Mouse (Mus musculus) intestine, postnatal 0 days (tissue): Measurements from ENCODE around the gene Stip1. TPM values are rescaled to one million over a fixed set of nuclear protein-coding genes. Genes with fewer than 3 reads are reported as not detected.

Source experiments
- ATAC-seq: fragments of 200-750 bp; cut with Nextera tagmentation; 2 replicates; pipeline ENCODE4 v1.8.0; 2017; ENCODE audit warnings: mild to moderate bottlenecking, moderate TSS enrichment, moderate library complexity
- H3K27ac ChIP-seq: fragments of 300-500 bp; sonication (generic); 2 replicates; pipeline ENCODE4 v1.5.1; 2014; ENCODE audit warnings: mild to moderate bottlenecking, low read depth, low read length, moderate library complexity
- H3K27me3 ChIP-seq: fragments of 300-500 bp; sonication (generic); replicated peaks from 2 replicates; pipeline ENCODE4 v1.6.1; 2014; ENCODE audit warnings: low read length, mixed read lengths; ENCODE audit not compliant: control insufficient read depth, insufficient read depth
- H3K36me3 ChIP-seq: fragments of 300-500 bp; sonication (generic); 2 replicates; pipeline ENCODE4 v1.6.1; 2014; ENCODE audit warnings: mild to moderate bottlenecking, moderate library complexity; ENCODE audit not compliant: control insufficient read depth, insufficient read depth
- H3K4me1 ChIP-seq: fragments of 300-500 bp; sonication (generic); replicated peaks from 2 replicates; pipeline ENCODE4 v1.6.1; 2014; ENCODE audit warnings: antibody characterized with exemption, low read length, mixed read lengths; ENCODE audit not compliant: control insufficient read depth, insufficient read depth
- H3K4me2 ChIP-seq: fragments of 300-500 bp; sonication (generic); replicated peaks from 2 replicates; pipeline ENCODE4 v1.6.1; 2014; ENCODE audit warnings: low read depth, mild to moderate bottlenecking, moderate library complexity
- H3K4me3 ChIP-seq: fragments of 300-500 bp; sonication (generic); 2 replicates; pipeline ENCODE4 v1.5.1; 2014; ENCODE audit warnings: low read depth, low read length
- H3K9ac ChIP-seq: fragments of 300-500 bp; sonication (generic); 2 replicates; pipeline ENCODE4 v1.6.1; 2014; ENCODE audit warnings: mild to moderate bottlenecking, low read depth, low read length
- H3K9me3 ChIP-seq: fragments of 300-500 bp; sonication (generic); 2 replicates; pipeline ENCODE4 v1.6.1; 2016; ENCODE audit warnings: mixed run types; ENCODE audit not compliant: control insufficient read depth
- CTCF ChIP-seq: sonication (generic); IDR thresholded peaks from 2 replicates; pipeline ENCODE4 v1.5.1; 2016; ENCODE audit warnings: low read depth, mild to moderate bottlenecking, control low read depth, antibody characterized with exemption, moderate library complexity
- WGBS: fragments of 180-500 bp; shearing (Covaris S2); extraction: QIAGEN DNeasy Blood & Tissue Kit; methylation state at CpG from one replicate; pipeline ENCODE4 v1.1.7; 2014; 5-methylcytosine and 5-hydroxymethylcytosine counted together
- polyA plus RNA-seq: library from polyadenylated mRNA; unstranded; fragments of >200 nt; fragmentation: Nextera tagmentation; extraction: Ambion mirVana; gene quantifications from 2 replicates; pipeline ENCODE4 v1.2.1, GENCODE M21; 2015

Stip1 gene
- polyA plus RNA-seq, 1 experiment from 2014 or later, result 47.8 TPM

- TF ChIP-seq CTCF, result no peak
- Histone ChIP-seq H3K4me2 (no peak overlapping the region), H3K27me3 (no peaks in the 10 kb centered on the region), H3K4me1 (no peaks in the 10 kb centered on the region), H3K27ac (no peak overlapping the region), H3K9me3 (no peaks in the 10 kb centered on the region), H3K9ac (no peak overlapping the region), H3K4me3 (no peak overlapping the region), H3K36me3 (no peaks in the 10 kb centered on the region)
- WGBS, result 56% methylated on average over 4 of the region's 4 CpGs
- ATAC-seq, result no peak
Measured at GRCm38 (mm10) chr19:7044279-7044678, 4.5 kb upstream of the Stip1 start.

GRCm38 (mm10) chr19:7041171-7041570 lies 1.4 kb upstream of the Stip1 start:
- H3K9me3 ChIP-seq, result no peaks in the 10 kb centered on the region
- TF ChIP-seq CTCF, result no peak
- no peak overlapping the region for H3K9ac ChIP-seq
- no peaks in the 10 kb centered on the region for H3K27me3 ChIP-seq
- H3K36me3 ChIP-seq, result no peaks in the 10 kb centered on the region
- ATAC-seq, result no peak
- H3K27ac ChIP-seq, result no peak overlapping the region
- no peak overlapping the region for H3K4me3 ChIP-seq
- 93% methylated on average over 2 of the region's 2 CpGs for WGBS
- H3K4me2 ChIP-seq, result peak overlapping the region; percentile 75; the same call in 1 of the 2 replicates
- 0 out of 2 replicates have a peak, but pooled peaks cover 5% of the 10 kb centered on the region for H3K4me1 ChIP-seq

- H3K27ac ChIP-seq, result peak overlapping the region; percentile 74; the same call in 1 of the 2 replicates
- no peak for ATAC-seq
Measured at GRCm38 (mm10) chr19:7040637-7041130, 917 bp upstream of the Stip1 start.

GRCm38 (mm10) chr19:7039088-7039720 lies 563 bp downstream of the Stip1 start:
- peak; percentile 6 for ATAC-seq
- Histone ChIP-seq H3K9me3 (no peaks in the 10 kb centered on the region), H3K27ac (peak overlapping the region; percentile 74), H3K9ac (peak overlapping the region; percentile 87), H3K4me3 (peak overlapping the region; percentile 96), H3K36me3 (peaks cover 11% of the 10 kb centered on the region), H3K27me3 (no peaks in the 10 kb centered on the region), H3K4me2 (peak overlapping the region; percentile 87), H3K4me1 (0 out of 2 replicates have a peak, but pooled peaks cover 5% of the 10 kb centered on the region)
- no peak for TF ChIP-seq CTCF
- 1% methylated on average over 35 of the region's 35 CpGs for WGBS

More at GRCm38 (mm10) chr19:7040637-7041130, 917 bp upstream of the Stip1 start:
- H3K4me3 ChIP-seq, result peak overlapping the region; percentile 51
- TF ChIP-seq CTCF, result no peak
- H3K27me3 ChIP-seq, result no peaks in the 10 kb centered on the region
- H3K36me3 ChIP-seq, result no peaks in the 10 kb centered on the region
- H3K4me2 ChIP-seq, result peak overlapping the region; percentile 75
- H3K4me1 ChIP-seq, result 0 out of 2 replicates have a peak, but pooled peaks cover 5% of the 10 kb centered on the region
- no peaks in the 10 kb centered on the region for H3K9me3 ChIP-seq
- H3K9ac ChIP-seq, result peak overlapping the region; percentile 55
- WGBS, result 20% methylated on average over 13 of the region's 13 CpGs

GRCm38 (mm10) chr19:7034006-7034405 lies 5.8 kb downstream of the Stip1 start:
- WGBS, result 90% methylated on average over 5 of the region's 5 CpGs
- H3K9me3 ChIP-seq, result no peaks in the 10 kb centered on the region
- no peak overlapping the region for H3K27ac ChIP-seq
- H3K4me1 ChIP-seq, result 0 out of 2 replicates have a peak, but pooled peaks cover 5% of the 10 kb centered on the region
- no peaks in the 10 kb centered on the region for H3K27me3 ChIP-seq
- no peak for ATAC-seq
- no peak for TF ChIP-seq CTCF
- no peak overlapping the region for H3K4me3 ChIP-seq
- no peak overlapping the region for H3K4me2 ChIP-seq
- peaks cover 59% of the 10 kb centered on the region for H3K36me3 ChIP-seq
- no peak overlapping the region for H3K9ac ChIP-seq

- Histone ChIP-seq H3K4me1 (no peaks in the 10 kb centered on the region), H3K9me3 (no peaks in the 10 kb centered on the region), H3K27ac (no peak overlapping the region), H3K4me3 (no peak overlapping the region), H3K36me3 (peaks cover 90% of the 10 kb centered on the region), H3K27me3 (no peaks in the 10 kb centered on the region), H3K4me2 (no peak overlapping the region), H3K9ac (no peak overlapping the region)
- TF ChIP-seq CTCF, result no peak
- 98% methylated on average over 5 of the region's 5 CpGs for WGBS
- ATAC-seq, result no peak
Measured at GRCm38 (mm10) chr19:7029531-7029930, 10.2 kb downstream of the Stip1 start.
